Mouse (Mus musculus) heart, postnatal 36 days (tissue): ENCODE data around the gene Glod4. TPM values are rescaled to one million over a fixed set of nuclear protein-coding genes. Genes with fewer than 3 reads are reported as not detected.
A peak's percentile ranks its signal among the peaks of the same experiment; 100 is the strongest.

ENCODE experiments used
- DNase-seq, 2 experiments: peaks; one replicate each; pipeline ENCODE4 v3.0.0; 2021 to 2022
- intact Hi-C: fragments of 180-260 bp; cut with DNase I; formaldehyde crosslinking; loops from one replicate; pipeline ENCODE4 v1.15.1; 2025
- total RNA-seq, 2 experiments: library from RNA; stranded (reverse); gene quantifications; 2 replicates each; pipeline ENCODE4 v1.2.3; 2021

Gene Glod4
- 10 to 100 TPM; 39.4 to 40.1 TPM for total RNA-seq

GRCm38 (mm10) chr11:76242901-76243810 is at the start of gene Glod4, which contains the start of gene Mrm3:
Glod4 (minus strand) TSS chr11:76243725.
Mrm3 (plus strand) TSS chr11:76243715.
- peak; percentile 91 to 92 for DNase-seq
- intact Hi-C loops = loop anchor here (2.0 kb wide), 1 partner anchor 26 kb away; the partner anchor contains the start of genes Dbil5 and Gemin4

GRCm38 (mm10) chr11:76292831-76293230 is 49.3 kb upstream of the Glod4 start:
- intact Hi-C loops = loop anchor here (2.0 kb wide), 1 partner anchor 26 kb away; no protein-coding TSS in a partner anchor

GRCm38 (mm10) chr11:76292398-76292797 is 48.9 kb upstream of the Glod4 start:
- peak in 1 of 2 experiments; percentile 43 for DNase-seq
- intact Hi-C loops = loop anchor here (2.0 kb wide), 1 partner anchor 26 kb away; no protein-coding TSS in a partner anchor

More at GRCm38 (mm10) chr11:76292831-76293230, 49.3 kb upstream of the Glod4 start:
- peak; percentile 41 to 47 for DNase-seq

DNA sequence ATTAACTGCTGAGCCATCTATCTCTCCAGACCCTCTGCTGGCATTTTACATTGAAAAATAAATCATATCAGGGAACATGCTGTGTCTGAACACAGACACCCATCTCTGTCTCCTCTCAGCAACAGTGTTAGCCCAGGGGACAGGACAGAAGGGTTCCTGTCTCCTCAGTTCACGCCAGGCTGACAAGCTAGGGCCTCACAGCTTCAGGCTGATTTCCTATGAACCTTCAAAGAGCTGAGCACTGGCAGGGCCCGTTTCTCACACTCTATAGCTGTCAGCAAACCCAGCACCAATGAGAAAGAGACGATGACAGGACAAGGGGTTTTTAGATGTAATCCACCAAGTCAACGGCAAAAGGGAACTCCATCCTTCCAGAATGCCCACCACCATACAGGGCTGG is 48.4 kb upstream of the Glod4 start:
- intact Hi-C loops = loop anchor here (2.0 kb wide), 1 partner anchor 27 kb away; no protein-coding TSS in a partner anchor
- no peak for DNase-seq

DNA sequence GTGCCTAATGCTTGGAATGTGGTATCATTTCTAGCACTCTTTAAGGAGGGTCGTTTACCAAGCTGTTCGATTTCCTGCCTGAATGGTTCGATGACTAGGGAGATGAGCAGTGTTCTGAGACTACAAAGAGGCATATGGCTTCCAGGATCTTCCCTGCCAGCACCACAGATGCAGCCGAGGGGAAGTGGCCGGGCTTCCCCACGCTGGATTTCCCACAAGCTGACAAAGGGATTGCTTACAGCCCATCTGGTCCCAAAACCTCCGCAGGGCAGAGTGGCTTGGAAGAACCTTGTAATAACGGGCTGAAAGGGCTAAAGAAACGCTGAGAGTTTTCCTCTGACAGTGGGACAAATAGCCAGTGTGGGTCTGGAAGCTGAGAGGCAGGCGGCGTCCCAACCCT is 46.8 kb upstream of the Glod4 start:
- intact Hi-C loops = no loop called here
- no peak for DNase-seq

DNA sequence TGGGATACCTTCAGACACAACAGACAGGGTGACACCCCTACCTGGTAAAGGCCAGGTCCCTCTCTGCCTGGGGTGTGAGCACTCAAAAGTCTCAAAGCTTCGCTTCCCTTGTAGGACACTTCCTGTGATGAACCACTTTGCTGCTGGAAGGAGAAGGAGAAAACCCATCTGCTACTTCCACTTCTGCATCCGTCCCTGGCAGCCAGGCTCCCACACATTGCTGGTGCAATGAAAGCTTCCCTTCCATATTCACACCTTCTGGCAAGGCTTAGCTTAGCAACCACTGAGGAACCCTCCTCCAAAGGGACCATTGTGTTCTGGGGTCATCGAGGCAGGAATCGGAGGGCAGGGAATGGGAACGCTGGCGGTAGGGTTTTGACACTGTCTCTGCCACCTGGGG is 45.1 kb upstream of the Glod4 start:
- no peak for DNase-seq
- intact Hi-C loops = no loop called here

DNA sequence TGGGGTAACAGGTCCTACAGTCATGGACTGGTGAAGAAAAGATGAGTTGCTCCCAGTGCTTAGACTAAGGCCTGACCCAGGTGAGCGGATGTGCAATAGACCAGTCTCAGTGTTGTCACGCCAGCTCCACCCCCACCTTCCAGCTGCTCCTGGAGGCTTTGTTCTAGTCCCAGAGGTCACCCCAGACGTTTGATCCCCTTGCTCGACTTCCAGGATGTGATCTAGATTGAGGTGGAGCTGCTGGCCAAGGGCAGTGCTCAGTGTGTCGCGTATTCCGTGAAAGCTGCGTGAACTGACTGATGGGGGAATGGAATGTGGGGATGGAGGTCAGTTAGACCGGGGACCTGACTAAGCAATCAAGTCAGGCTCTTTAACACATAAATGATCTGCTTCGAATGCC is 43.8 kb upstream of the Glod4 start:
- no peak for DNase-seq
- intact Hi-C loops = no loop called here

DNA sequence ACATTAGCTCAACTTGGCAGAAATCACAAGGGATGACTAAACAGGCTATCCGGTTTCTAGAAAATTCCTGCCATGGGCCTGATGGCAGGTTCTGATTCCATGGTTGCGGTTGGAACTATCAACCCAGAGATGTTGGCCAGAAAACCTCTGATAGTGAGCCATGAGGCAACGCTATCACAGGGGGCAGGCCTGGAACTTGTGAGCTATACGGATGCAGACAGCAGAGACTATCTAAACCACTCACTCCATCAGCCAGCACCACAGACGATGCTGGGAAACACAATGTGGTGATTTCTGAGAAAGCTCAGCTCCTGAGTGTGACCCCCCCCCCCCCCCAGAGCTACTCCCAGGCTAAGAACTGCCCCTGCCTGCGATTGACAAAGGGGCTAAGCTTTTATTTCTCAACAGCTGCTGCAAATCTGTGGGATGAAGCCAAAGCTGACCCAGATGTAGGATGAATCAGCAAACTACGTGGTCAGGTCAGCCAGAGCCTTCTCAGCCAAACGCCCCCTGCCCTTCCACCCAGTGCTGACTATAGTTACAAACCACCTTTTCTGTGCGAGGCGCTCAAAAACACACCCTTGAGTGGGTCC is 43.1 kb upstream of the Glod4 start:
- no peak for DNase-seq
- intact Hi-C loops = no loop called here

DNA sequence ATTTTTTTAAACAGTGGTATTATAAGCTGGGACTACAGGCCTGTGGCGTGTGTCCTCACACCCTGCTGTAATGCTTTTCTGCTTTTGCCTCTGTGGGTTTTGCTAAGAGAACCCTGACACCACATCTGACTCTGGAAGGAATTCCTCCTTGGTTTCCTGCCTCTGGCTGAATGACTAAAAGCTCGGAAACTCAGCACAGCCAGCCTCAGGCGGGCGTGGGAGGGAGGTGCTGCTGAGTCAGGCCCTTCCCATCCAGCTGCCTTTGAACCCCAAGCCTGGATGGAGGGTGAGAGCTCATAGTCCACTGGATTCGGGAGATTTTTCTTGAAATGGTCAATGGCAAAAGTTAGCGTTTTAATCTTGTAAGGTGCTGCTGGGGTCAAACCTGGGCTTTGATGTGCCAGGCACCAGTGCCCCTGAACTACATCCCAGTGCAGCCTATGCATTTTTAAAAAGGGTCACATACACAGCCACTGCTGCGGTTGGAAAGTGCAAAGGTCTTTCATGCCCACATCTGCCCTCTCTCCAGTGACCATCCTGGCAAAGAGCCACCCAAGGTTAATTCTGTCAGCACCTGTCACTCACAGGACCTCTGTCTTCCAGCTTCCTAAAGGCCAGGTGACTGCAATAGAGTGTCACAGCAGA is 42.0 kb upstream of the Glod4 start:
- peak in 1 of 2 experiments; percentile 38 for DNase-seq
- intact Hi-C loops = no loop called here

DNA sequence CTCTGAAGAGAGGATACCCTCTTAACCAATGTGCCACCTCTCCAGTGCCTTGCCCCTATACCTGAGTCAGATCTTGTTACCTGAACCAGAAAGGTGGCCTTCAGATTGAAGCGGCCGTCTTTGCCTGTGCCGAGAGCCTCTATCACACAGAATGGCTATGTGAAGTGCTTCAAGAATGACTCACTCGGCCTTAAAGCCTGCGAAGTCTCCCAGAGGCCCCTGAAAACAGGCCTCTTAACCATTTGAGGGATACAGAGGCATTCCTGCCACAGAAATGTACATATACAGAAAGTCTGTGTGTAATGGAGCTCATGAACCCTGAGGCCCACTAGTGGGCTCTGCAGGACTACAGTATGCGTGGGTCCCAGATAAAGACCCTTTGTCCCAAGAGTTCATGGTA is 40.3 kb upstream of the Glod4 start:
- intact Hi-C loops = no loop called here
- no peak for DNase-seq

DNA sequence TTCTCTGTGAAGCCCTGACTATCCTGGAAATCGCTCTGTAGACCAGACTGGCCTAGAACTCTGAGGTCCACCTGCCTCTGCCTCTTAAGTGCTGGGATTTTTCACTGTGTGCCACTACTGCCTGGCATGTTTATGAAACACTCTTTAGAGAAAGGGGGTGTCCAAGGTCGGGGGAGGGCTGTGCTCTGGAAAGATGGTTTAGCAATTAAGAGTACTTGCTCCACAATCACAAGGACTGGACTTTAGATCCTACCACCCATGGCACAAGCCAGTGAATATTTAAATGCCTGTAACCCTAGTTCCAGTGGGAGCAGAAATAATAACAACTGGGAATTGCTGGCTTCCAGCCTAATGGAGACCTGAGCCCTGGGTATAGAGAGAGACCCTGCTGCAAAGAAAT is 36.4 kb upstream of the Glod4 start:
- intact Hi-C loops = no loop called here
- DNase-seq = no peak

DNA sequence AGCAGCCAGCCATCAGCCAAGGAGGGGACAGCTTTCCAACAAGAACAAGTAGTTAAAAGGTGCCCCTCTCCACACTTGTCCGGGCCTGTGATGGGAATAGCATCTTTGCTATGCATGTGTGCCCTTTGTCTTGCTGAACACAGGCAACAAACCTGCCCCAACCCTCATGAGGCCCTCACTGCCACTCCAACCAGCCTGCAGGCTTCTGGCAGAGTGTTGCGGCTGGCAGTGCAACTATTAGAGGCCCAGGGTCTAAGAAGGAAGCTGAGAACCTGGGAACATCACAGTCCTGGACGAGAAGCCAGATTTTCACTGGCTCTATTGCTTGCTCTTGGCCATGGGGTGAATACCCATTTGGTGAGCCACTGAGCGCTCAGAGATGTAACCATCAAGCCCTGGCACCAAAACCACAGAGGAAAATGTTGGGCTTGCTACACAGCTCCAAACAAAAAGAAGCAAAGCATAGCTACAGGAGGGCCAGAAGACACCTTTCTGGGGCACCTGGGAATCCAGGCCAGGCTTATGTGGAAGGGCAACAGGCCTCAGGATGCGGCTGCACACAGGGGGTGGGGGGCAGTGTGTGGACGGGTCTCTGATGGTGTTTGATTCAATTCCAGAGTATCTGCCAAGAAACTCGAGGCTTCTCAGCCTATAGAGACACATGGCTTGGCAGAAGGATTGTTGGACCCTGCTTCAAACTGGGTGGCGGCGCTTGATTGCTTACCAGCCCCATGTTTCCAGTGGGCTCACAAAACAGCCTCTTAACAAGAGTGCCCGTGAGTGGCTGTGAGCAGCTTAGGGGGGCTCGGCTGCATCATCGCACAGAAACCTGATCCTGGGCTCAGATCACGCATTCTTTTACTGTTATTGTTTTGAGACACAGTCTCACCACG is 35.7 kb upstream of the Glod4 start:
- no peak for DNase-seq
- intact Hi-C loops = no loop called here

- DNase-seq = no peak
- intact Hi-C loops = no loop called here
These were observed 28.9 kb upstream of the Glod4 start for GRCm38 (mm10) chr11:76272440-76272839.

- DNase-seq = no peak
- intact Hi-C loops = no loop called here
These were observed 25.1 kb upstream of the Glod4 start for GRCm38 (mm10) chr11:76268521-76269065.

- DNase-seq = no peak
- intact Hi-C loops = no loop called here
These were observed 24.5 kb upstream of the Glod4 start for GRCm38 (mm10) chr11:76268001-76268459.

- no peak for DNase-seq
- intact Hi-C loops = no loop called here
These were observed 24.0 kb upstream of the Glod4 start for GRCm38 (mm10) chr11:76267550-76267949.

- intact Hi-C loops = no loop called here
- DNase-seq = no peak
These were observed 19.3 kb upstream of the Glod4 start for GRCm38 (mm10) chr11:76262611-76263351.

- intact Hi-C loops = no loop called here
- DNase-seq = no peak
These were observed 17.7 kb upstream of the Glod4 start for GRCm38 (mm10) chr11:76261224-76261623.
